Mouse (Mus musculus): ENCODE data around the gene Selenom.

DNA sequence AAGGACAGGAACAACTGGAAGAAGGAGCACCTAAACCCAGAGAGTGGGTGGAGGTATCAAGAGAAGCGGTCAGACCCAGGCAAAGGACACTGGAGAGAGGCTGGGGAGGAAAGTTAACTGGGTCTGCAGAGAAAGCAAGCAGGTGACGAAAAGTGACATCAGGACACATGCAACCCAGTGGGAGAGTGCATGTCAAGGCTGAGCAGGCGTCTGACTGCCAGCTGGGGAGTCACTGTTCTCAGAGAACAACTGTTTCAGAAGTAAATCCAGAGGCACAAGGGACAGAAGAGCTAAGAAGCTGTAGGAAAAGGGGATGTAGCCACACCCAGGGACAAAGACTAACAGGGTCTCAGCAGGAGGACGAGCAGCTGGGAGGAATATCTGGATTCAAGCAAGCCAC lies 11.1 kb downstream of the Selenom start:
- TF ChIP-seq POLR2A (IDR thresholded peaks at IDR 0.05; ENCODE audit: borderline replicate concordance, low read depth, low read length) = no peak
- TF ChIP-seq CTCF (IDR thresholded peaks at IDR 0.05; ENCODE audit: low read depth, low read length) = no peak
